ENCODE assay signal across 10 mouse cellular contexts in genomic region chr3:96254683-96255355, GRCm38 (mm10). TPM values are rescaled to one million over a fixed set of nuclear protein-coding genes. Genes with fewer than 3 reads are reported as not detected.
DNase-seq lines count a peak whose midpoint lies in the region.
"Had no signal": no experiment of that assay in that cellular context is flagged by ENCODE, and none has a peak within 500 bp of the region (broad histone marks: within the 10 kb centered on the region; RNA-seq: fewer than 3 reads in every experiment).

No protein-coding gene starts in this region.

- no peaks in the 10 kb centered on the region for H3K9me3 ChIP-seq in heart, embryonic 10.5 days
- no peaks in the 10 kb centered on the region for H3K9me3 ChIP-seq in limb, embryonic 10.5 days (replicated peaks)

- peak; percentile 88 for DNase-seq in heart, embryonic 10.5 days (ENCODE audit: low spot score)
- DNase-seq in heart, postnatal 14 days = no peak
- DNase-seq in urinary bladder, postnatal 36 days (ENCODE audit: low spot score in 2 of 2) = peak; percentile 43 to 49
- no peak for DNase-seq in urinary bladder, postnatal 4 days (ENCODE audit: low spot score in 2 of 2)
- peak; percentile 53 for DNase-seq in limb, embryonic 10.5 days (ENCODE audit: low spot score)
- no peak for DNase-seq in kidney, adult 18-20 months
- no peak for DNase-seq in right cerebral cortex, postnatal 14 days
- DNase-seq in yolk sac, embryonic 10.5 days (ENCODE audit: low spot score) = no peak

- H3K27ac ChIP-seq in heart, embryonic 10.5 days = peak overlapping the region; percentile 69
- no peak overlapping the region for H3K27ac ChIP-seq in limb, embryonic 10.5 days

- intact Hi-C loops in heart, postnatal 14 days (cut with DNase I) = loop anchor here (10.0 kb wide), 1 partner anchor 50 kb away; no protein-coding TSS in a partner anchor

- H3K4me1 ChIP-seq in heart, embryonic 10.5 days = peaks cover 20% of the 10 kb centered on the region
- peaks cover 20% of the 10 kb centered on the region for H3K4me1 ChIP-seq in limb, embryonic 10.5 days

- H3K36me3 ChIP-seq in heart, embryonic 10.5 days = no peaks in the 10 kb centered on the region
- H3K36me3 ChIP-seq in limb, embryonic 10.5 days = no peaks in the 10 kb centered on the region

- no peaks in the 10 kb centered on the region for H3K27me3 ChIP-seq in heart, embryonic 10.5 days (ENCODE audit: insufficient read depth, poor library complexity, severe bottlenecking)
- H3K27me3 ChIP-seq in limb, embryonic 10.5 days (ENCODE audit: low read depth, poor library complexity, severe bottlenecking) = peaks cover 46% of the 10 kb centered on the region

- WGBS in heart, embryonic 10.5 days = 25% methylated on average over 10 of the region's 10 CpGs
- 46% methylated on average over 10 of the region's 10 CpGs for WGBS in limb, embryonic 10.5 days

- H3K4me3 ChIP-seq in heart, embryonic 10.5 days = peak overlapping the region; percentile 17; the same call in 1 of the 2 replicates
- no peak overlapping the region for H3K4me3 ChIP-seq in limb, embryonic 10.5 days

RNA-seq across cellular contexts. Expression of gene Hist2h4, which starts 8.3 kb away (rescaled TPM):
- 2.1 and 2.8 TPM in 2 replicates for polyA plus RNA-seq in heart, embryonic 10.5 days (2016; fragmentation: Nextera tagmentation; extraction: Ambion mirVana)
- 10 to 100 TPM; 26.0 to 42.3 TPM for total RNA-seq in heart, postnatal 14 days (2021)
- 7.7 and 9.4 TPM in 2 replicates for polyA plus RNA-seq in limb, embryonic 10.5 days (2016; fragmentation: Nextera tagmentation; extraction: Ambion mirVana)

RNA-seq across cellular contexts. Expression of gene Hist2h3c1, which starts 8.3 kb away (rescaled TPM):
- 0.41 and 0.60 TPM in 2 replicates for polyA plus RNA-seq in heart, embryonic 10.5 days (2016; fragmentation: Nextera tagmentation; extraction: Ambion mirVana)
- 1 to 10 TPM in 1 of 2 experiments, not detected in 1; 1.1 TPM for total RNA-seq in heart, postnatal 14 days (2021)
- 0.41 TPM in 1 of 2 replicates, not detected in the other for polyA plus RNA-seq in limb, embryonic 10.5 days (2016; fragmentation: Nextera tagmentation; extraction: Ambion mirVana)
- total RNA-seq: left cerebral cortex, postnatal 25 days had no signal
- polyA plus RNA-seq: gonadal fat pad, adult 2 months had no signal

RNA-seq across cellular contexts. Expression of gene Hist2h2aa1, which starts 9.5 kb away (rescaled TPM):
- polyA plus RNA-seq in heart, embryonic 10.5 days (2016; fragmentation: Nextera tagmentation; extraction: Ambion mirVana) = 8.3 and 9.5 TPM in 2 replicates
- 10 to 100 TPM; 13.0 to 17.3 TPM for total RNA-seq in heart, postnatal 14 days (2021)
- polyA plus RNA-seq in limb, embryonic 10.5 days (2016; fragmentation: Nextera tagmentation; extraction: Ambion mirVana) = 12.7 and 15.9 TPM in 2 replicates

RNA-seq across cellular contexts. Expression of gene Hist2h3b, which starts 13.6 kb away (rescaled TPM):
- 17.8 and 25.8 TPM in 2 replicates for polyA plus RNA-seq in heart, embryonic 10.5 days (2016; fragmentation: Nextera tagmentation; extraction: Ambion mirVana)
- total RNA-seq in heart, postnatal 14 days (2021) = 100 to 1,000 TPM; 125 to 254 TPM
- 48.3 and 54.0 TPM in 2 replicates for polyA plus RNA-seq in limb, embryonic 10.5 days (2016; fragmentation: Nextera tagmentation; extraction: Ambion mirVana)

RNA-seq across cellular contexts. Expression of gene Hist2h2bb, which starts 14.7 kb away (rescaled TPM):
- polyA plus RNA-seq in heart, embryonic 10.5 days (2016; fragmentation: Nextera tagmentation; extraction: Ambion mirVana) = 3.8 and 7.7 TPM in 2 replicates
- total RNA-seq in heart, postnatal 14 days (2021) = 100 to 1,000 TPM; 121 to 256 TPM
- polyA plus RNA-seq in limb, embryonic 10.5 days (2016; fragmentation: Nextera tagmentation; extraction: Ambion mirVana) = 8.2 and 10.7 TPM in 2 replicates

Comparison
In these comparisons a context has a peak if more than half of its experiments do, and no peak if none do; other contexts are left out.
1. DNase-seq: peak in heart, embryonic 10.5 days (single experiment), urinary bladder, postnatal 36 days (2 of 2) and limb, embryonic 10.5 days (single experiment); none in heart, postnatal 14 days (0 of 2), urinary bladder, postnatal 4 days (0 of 2), kidney, adult 18-20 months (single experiment), right cerebral cortex, postnatal 14 days (single experiment) and yolk sac, embryonic 10.5 days (single experiment).